Mouse (Mus musculus): ENCODE data around the gene Tmem63a. TPM values are rescaled to one million over a fixed set of nuclear protein-coding genes. Genes with fewer than 3 reads are reported as not detected.

The Tmem63a gene
- total RNA-seq (2021), result 77.2 and 92.4 TPM in 2 replicates
- long read RNA-seq, partial matches to known transcripts, result 9 of 15 reads
- long read RNA-seq, other reads (novel, unspliced or antisense), result 2 of 15 reads

DNA sequence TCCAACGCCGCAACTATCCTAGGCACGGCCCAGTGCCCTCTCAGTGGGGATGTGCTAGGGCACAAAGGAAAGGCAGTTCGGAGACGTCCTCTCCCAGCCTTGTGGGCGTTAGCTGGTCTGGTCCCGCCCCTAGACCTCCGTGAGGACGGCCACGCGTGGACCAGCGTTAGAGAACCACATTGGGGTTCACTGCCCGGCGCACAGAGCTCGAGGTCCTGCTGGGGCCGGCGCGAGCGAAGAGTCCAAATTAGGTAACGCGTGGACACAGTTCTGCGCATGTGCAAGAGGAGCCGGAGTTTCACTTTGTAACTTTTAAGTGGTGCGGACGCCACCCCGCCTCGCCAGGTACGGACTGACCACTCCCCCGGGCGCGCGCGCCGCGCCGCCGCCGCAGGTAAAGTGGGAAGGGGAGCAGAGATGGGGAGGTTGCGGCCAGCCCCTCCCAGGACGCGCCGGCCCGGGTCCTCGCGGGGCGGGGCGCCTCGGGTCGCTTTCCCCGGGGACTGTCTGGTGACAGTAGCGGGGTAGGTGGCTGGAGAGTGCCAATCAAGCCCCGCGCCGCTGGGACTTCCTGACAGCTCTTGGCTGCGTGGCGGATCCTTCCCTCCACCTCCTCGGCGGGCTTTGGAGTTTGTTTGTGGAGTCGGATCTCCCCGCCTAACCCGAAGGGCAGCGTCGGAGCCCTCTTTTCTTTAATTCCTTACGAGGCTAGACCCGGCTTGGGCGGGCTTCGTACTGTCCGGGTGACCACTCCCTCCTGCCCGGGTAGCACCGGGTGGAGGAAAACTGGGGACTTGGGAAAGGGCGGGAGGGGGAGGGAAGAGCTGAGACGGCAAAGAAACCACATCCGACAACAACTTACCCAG lies at the start of gene Tmem63a:
TSS of gene Tmem63a (plus strand) at position 179 of the 866 bp plus-strand sequence.
- peak; percentile 78 for DNase-seq

DNA sequence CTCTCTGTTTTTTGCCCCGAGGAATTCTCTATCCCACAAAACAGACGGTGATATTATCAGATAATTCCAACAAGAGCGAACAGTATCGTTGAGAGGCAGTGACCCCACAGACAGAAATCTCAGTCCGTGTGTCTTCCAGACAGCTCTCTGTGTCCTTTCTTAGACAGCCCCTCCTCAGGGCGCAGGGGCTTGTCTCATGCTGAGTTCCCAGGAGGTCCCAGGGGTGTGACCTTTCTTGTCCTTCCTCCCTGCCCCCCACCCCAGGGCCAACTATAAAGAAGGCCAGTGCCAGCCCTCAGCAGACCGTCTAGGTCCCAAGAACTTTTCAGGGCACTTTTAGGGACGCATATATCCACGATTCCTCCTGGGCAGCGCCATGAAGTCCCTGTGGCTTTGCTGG lies 49.3 kb upstream of the Tmem63a start, which contains the start of gene Lefty2:
TSS of gene Lefty2 (plus strand) at position 301 of the 400 bp plus-strand sequence.
- DNase-seq, result no peak

DNA sequence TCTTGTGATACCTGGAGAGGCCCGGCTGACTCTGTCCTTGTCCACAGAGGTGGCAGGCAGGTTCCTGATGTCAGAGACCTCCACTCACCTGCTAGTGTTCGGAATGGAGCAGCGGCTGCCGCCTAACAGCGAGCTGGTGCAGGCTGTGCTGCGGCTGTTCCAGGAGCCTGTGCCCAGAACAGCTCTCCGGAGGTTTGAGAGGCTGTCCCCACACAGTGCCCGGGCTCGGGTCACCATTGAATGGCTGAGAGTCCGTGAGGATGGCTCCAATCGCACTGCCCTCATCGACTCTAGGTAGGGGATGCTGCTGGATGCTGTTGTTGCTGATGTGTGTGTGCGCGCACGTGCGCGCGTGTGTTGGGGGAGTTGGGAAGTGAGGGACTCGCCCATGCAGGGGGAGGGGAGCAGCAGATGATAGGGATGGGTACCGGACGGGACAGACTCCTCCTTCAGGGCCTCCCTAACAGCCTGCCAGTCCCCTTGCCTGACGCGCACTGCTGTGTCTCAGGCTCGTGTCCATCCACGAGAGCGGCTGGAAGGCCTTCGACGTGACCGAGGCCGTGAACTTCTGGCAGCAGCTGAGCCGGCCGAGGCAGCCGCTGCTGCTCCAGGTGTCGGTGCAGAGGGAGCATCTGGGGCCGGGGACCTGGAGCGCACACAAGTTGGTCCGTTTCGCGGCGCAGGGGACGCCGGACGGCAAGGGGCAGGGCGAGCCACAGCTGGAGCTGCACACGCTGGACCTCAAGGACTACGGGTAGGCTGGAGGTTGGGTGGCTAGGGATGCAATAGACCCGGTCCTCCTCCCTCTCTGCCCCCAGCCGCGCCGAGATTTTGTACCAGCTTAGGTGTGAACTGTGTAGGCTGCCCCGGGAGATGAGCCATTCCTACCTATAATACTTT lies 47.8 kb upstream of the Tmem63a start:
- DNase-seq, result peak; percentile 35

DNA sequence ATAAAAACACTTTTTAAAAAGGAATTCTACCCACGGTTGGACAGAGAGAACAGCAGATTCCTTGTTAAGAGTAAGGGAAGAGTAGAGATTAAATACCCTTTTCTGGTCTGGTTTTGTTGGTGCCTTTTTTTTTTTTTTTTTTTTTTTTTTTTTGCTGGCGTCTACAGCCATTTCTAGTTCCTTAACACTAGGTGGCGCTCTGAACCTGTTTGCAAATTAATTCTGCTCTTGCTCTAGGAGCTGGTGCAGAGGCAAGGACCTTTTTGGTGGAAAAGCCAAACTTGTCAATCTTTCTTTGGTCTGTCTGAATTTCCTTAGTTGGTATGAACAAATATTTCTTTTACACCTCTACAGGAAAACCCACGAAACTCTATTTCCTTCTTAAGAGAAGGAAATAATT lies 41.0 kb upstream of the Tmem63a start:
- DNase-seq, result no peak

DNA sequence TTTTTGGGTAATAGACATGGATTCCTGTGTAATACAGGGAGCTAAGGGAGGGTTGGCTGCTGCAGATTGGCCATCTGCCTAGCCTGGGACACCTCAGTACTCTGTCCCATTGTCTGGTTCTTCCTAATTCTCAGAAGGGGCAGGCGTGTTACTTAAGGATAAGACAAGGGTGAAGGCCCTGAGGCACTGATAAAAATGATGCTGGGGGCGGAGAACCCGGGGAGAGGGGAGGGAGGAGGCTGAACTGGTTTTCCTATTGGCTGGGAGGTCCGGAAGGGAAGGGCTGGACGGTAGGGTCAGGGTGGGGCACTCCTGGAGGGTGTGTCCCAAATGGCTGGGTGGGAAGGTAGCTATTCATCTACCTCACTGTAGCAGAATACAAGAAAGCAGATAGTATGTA lies 39.2 kb upstream of the Tmem63a start:
- DNase-seq, result no peak

DNA sequence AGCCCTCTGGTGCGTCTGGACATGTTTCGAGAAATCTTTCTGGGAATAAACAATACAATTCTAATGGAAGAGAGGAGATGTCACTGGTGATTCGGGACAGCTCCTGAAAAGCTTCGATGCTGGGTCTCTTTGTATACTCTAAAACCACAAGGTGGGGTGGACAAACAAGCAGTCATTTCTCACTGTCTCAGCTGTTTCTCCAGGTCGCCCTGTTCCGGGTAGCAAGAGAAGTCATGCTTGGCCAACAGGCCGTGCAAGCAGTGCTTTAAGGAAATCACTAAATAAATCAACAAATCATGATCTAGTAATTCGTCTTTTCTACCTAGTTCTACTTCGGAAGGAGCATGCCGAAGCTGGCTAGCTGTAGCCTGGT lies 38.5 kb upstream of the Tmem63a start:
- no peak for DNase-seq

DNA sequence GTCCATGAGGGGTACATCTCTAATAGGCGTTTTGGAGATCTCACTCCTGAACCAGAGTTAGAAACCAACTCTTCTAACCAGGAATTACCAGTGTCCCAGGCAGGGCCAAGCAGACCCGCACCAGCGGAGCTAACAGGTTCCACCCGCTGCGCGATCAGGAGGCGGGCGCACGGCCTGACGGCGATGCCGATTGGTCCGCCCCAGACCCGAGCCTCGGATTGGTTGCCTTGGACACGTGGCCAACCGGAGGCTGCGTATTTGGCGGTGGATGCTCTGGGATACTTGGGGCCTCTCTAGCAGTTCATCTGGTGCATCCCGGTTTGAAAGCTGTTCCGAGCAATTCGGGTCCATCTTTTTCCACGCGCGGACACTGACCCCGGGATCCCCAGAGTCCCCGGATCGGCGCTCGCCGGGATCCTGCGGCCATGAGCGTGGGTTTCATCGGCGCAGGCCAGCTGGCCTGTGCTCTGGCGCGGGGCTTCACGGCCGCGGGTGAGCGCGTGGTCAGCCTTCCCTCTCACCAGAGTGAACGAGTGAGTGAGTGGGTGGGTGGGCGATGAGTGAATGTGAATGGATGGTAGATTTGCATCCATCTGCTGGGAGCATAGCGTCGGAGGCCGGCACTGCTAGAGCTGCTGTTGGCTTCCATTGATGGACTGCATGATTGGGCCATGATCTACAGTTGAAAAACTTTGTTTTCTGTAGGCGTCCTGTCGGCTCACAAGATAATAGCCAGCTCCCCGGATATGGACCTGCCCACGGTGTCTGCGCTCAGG lies 37.9 kb upstream of the Tmem63a start, which contains the start of gene Pycr2:
TSS of gene Pycr2 (plus strand) at position 255 of the 776 bp plus-strand sequence.
- DNase-seq, result peak; percentile 95

DNA sequence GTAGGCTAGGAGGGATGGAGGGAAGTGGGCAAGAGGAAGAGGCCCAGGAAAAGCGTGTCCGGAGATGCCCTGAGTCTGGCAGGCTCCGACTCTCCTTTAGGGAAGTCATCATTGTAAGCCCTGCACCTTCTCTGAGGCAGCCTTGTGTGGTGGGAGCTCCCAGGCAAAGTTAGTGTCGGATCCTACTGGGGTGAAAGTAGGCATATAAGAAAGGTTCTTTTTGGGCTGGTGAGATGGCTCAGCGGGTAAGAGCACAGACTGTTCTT lies 37.4 kb upstream of the Tmem63a start:
- no peak for DNase-seq

DNA sequence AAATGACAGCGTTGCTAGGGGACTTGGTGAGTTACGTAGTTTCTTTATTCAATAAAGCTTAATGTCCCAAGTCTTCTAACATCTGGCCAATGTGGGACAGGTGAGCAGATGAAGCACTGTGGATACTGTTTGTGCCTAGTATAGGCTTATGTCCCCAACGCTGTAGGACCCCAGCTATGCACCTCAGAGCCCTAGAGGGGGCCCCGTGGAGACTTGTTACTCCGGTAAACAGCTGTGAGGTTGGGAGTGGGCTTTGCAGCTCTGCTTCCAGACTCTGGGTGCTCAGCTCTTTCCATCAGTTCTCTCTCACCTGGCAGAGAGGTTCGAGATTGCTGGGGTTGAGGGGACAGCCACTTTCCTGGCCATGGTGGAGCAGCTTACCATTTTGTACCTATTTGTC lies 36.8 kb upstream of the Tmem63a start:
- no peak for DNase-seq

DNA sequence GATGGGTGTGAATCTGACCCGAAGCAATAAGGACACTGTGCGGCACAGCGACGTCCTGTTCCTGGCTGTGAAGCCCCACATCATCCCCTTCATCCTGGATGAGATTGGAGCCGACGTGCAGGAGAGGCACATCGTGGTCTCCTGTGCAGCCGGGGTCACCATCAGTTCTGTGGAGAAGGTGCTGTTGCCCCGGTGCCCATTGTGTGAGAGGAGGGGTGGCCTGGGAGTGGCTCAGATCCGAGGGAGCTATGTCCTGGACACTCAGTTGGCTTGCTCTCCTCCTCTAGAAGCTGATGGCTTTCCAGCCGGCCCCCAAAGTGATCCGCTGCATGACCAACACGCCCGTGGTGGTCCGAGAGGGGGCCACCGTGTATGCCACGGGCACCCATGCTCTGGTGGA lies 36.3 kb upstream of the Tmem63a start:
- no peak for DNase-seq

DNA sequence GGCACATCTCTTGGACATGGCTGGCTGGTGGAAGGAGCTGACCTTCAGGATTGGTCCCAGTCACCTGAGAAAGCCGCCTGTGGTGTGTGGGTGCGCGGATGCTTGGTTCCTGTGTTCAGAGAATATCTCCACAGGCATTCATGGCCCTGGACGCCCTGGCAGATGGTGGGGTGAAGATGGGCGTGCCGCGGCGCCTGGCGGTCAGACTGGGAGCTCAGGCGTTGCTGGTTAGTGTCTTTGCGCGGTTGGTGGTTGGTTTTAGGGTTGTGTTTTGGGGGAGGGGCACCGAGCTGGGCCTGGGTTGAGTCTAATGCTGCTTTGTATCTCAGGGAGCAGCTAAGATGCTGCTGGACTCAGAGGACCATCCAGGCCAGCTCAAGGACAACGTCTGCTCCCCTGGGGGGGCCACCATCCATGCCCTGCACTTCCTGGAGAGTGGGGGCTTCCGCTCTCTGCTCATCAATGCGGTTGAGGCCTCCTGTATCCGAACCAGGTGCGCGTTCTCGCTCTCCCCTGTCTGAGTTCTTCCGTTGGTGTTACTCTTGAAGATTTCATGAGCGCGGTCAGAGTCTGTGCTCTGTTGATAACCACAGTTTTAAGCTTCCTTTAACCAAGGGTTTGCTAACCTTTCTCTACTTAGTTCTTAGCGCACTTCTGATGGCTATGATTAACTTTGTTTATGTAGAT lies 35.5 kb upstream of the Tmem63a start:
- no peak for DNase-seq

DNA sequence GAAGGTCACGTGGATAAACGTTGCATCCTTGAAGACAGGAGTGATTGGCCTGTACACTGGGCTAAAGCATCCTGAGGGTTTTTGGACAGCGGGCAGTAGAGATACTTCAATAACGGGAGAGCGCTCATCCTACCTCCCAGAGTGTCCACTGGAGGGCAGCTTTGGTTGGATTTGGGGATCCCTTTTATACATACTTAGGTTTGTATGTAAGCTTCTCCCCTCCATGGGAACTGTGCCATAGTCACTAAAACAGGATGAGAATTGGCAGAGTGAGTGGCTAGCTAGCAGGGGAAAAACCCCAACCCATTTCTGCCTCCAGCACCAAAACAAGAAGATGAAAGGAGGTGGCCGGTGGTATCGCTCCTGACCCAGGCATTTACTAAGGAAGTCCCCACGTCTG lies 31.0 kb upstream of the Tmem63a start:
- DNase-seq, result no peak

DNA sequence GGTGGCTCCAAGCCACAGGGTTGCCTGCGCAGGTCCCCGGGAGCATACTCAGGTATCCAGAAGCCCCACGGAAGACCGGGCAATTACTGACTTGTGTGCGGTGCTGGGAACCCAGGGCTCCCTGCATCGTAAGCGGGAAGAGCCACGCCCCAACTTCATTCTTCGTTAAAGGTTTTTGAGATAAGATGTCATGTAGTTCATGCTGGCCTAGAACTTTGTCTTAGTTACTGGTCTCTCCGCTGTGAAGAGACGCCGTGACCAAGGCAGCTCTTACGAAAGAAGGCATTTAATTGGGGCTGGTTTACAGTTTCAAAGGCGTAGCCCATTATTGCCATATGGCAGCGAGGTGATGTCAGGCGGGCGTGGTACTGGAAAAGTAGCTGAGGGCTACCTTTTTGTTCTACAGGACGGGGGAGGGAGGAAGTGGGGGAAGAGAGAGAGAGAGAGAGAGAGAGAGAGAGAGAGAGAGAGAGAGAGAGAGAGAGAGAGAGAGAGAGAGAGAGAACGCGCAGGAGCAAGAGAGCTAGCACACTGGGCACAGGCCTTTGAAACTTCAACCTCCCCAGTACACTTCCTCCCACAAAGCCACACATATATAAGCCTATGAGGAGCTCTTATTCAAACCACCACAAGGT lies 30.4 kb upstream of the Tmem63a start:
- DNase-seq, result no peak

DNA sequence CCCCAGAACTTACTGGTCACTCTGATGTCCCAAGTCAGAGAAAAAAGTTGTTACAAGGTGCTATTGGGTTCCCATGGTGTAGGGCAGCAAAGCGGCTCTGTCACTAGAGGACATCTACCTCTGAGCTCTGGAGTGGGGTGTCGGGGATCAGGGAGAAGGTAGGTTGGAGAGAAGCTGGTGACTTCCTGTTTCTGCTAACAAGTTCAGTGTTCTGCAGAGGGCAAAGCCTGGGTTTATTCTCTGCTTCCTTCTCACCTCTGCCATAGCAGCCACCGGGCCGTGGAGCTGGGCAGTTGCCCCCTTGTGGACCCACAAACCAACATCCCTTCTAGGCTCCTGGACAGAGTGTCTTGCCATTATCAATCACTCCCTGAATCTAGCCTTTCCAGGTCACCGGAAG lies 29.4 kb upstream of the Tmem63a start:
- no peak for DNase-seq

DNA sequence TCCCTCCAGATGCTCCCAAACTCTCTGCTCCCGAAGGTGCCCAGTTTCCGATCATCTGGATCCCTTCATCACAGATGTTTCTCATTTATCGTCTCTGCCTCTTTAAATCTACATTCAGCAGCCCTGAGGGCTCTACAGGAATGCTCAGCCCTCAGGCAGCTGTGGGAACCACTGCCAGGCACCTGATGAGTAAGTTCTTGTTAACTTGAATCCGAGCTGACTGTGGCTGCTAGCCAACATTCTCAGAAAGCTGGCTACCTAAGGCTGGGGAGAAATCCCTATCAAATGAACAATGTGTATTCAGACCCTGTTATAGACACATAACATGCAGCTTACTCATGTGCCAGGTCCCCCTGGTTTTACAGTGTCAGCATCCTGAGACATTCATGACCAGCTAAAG lies 28.3 kb upstream of the Tmem63a start:
- no peak for DNase-seq

DNA sequence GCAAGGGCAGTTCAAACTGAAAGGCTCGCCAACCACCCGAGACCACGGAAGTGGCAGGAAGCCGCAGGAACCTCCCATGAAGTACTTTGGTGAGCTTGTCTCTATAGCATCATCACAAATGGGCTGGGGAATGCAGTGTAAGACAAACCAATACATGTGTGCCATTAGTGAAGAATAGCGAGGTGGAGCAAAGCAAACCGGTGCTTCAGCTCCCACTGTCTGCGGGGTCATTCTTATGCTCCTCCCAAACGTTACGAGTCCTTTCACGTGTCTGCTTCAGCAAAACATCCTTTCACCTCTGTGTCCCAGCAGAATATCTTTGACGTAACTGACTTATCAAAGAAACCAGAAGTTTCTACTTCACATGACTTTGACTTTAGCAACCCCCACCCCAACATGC lies 25.7 kb upstream of the Tmem63a start:
- DNase-seq, result no peak

DNA sequence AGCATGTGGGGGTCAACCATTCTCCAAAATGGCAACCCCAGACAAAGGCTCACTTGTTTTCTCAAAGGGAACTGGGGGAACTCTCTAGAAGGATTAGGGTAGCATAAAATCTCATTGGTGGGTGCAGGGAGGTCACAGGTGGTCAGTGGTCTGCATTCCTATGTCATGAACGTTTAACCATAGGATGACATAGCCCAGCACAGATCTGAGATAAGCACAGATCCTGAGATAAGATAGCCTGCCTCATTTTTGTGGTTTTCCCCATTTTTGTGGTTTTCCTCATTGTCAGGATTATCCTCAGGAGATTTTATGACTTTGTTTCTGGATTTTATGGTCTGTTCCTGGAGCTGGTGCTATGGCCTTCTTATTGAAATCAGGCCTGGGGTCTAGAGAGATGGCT lies 25.1 kb upstream of the Tmem63a start:
- no peak for DNase-seq

DNA sequence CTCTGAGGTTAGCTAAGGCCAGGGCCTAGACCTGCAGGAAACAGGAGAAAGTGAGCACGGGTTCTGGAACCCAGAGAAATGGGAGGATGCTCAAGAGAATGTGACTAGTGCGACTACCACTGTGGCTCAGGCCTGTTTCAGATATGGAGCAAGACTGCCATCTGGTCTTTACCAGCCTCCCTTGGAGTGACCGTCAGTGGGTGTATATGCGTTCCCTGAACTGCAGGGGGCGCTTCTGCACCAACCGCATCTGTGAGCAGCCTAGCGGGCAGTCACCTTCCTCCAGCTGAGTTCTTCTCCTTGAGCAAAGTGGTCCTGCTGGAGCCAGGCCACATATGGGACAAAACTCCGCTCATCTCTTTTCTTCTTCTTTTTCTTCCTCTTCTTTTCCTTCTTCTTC lies 22.5 kb upstream of the Tmem63a start:
- DNase-seq, result peak; percentile 40

DNA sequence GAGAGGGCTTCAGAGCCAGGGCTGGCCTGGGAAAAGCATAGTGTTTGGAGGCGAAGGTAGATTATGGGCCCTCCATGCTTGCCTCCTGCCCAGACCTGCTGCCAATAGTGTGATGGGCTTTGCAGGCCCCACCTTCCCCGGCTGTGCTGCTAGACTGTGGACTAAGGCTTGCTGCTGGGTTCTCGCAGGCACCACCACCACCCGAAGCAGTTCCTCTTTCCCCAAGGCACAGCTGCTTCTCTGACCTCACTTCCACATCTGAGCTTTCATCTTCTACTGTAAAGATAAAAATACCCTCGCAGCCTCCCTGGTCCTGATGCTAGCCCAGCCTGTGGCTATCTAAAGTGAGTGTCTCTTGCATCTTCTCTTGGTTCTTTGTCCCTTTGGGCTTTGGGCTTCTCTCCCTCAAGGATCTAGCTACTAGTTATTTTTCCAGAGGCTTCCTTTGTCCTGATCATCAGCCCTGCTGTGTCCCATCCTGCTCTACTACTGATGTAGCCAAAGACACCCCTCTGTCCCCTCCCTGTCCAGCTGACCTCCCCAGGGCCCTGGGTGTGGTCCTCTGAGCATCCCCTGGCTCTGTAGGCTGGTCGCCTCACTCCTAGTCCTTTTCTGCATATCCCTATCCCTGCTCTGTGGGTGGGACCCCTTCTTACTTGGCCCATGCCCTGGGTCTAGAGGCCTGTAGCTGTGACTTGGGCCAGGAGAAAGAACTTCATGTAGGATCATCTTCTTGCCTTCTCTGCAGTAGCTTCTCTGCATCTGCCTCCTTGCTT lies 19.7 kb upstream of the Tmem63a start:
- no peak for DNase-seq

DNA sequence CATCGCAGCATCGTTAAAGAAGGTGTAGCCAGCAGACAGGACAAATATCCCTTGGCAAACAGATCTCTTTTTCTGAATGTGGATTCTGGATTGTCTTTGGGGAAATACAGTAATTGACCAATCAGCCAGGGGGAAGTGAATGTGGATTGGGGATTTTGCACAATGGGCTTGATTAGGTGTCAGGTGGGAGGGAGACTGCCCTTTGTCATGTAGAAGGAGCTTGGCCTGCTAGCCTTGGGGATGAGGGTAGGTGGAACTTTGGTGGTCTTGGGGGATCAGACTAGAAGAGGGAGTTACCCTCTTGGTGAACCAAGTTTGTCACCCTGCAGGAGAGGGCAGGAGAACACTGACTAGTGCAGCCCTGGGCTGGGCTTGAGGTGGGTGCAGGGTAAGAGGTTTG lies 17.4 kb upstream of the Tmem63a start:
- DNase-seq, result no peak

DNA sequence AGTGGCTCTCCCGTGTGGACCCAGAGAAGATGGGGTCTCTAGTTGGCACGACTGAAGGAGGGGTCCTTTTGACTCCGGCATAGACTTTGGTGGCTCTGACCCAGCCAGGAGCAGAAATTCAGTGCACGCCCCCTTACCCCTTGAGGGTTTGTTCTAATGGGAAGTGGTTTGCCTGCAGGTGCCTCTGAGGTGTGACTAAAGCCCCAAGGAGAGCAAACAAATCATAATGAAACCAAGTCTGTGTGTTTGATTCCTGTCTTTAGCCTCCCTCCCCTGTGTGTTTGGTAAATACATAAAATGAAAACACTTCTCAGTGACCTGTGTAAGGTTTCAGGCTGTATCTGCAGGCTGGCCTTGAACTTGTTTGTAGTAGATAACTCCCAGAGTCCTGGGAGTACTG lies 15.9 kb upstream of the Tmem63a start:
- no peak for DNase-seq
